Mouse (Mus musculus) G1E (cell line): Measurements from ENCODE around the gene Prokr2. TPM values are rescaled to one million over a fixed set of nuclear protein-coding genes. Genes with fewer than 3 reads are reported as not detected.
A peak's percentile ranks its signal among the peaks of the same experiment; 100 is the strongest.
"Not testable (repeated sequence)": the region's sequence is repeated elsewhere in the genome, so short reads cannot be mapped to it uniquely, and the experiment has no call there.

Source experiments
- ATAC-seq: 2 replicates; pipeline ENCODE4 v1.8.0; 2016; ENCODE audit warnings: mild to moderate bottlenecking; ENCODE audit not compliant: insufficient number of reproducible peaks, poor library complexity, low FRiP score, severe bottlenecking; ENCODE audit errors: extremely low read depth
- DNase-seq: peaks from one replicate; pipeline ENCODE4 v3.0.0; 2012; ENCODE audit warnings: low spot score
- H3K27me3 ChIP-seq: 2 replicates; pipeline ENCODE4 v1.6.1; 2012; ENCODE audit warnings: mild to moderate bottlenecking, low read length, inconsistent platforms; ENCODE audit not compliant: insufficient read depth
- H3K36me3 ChIP-seq: replicated peaks from 2 replicates; pipeline ENCODE3; 2012; ENCODE audit warnings: mild to moderate bottlenecking, inconsistent platforms
- H3K4me1 ChIP-seq: 2 replicates; pipeline ENCODE4 v1.6.1; 2012; ENCODE audit warnings: low read depth, low read length, inconsistent platforms, mixed read lengths; ENCODE audit not compliant: insufficient read depth
- H3K4me3 ChIP-seq: 2 replicates; pipeline ENCODE4 v1.5.1; 2012; ENCODE audit warnings: low read depth, mild to moderate bottlenecking, inconsistent platforms, low read length, moderate library complexity, mixed read lengths
- H3K9me3 ChIP-seq: replicated peaks from 2 replicates; pipeline ENCODE4 v1.6.1; 2012; ENCODE audit warnings: inconsistent platforms
- CTCF ChIP-seq: IDR thresholded peaks from 2 replicates; pipeline ENCODE4 v1.5.1; 2012; ENCODE audit warnings: low read depth, low read length, inconsistent platforms, mixed read lengths
- GATA1 ChIP-seq: IDR thresholded peaks from 2 replicates; pipeline ENCODE4 v1.6.1; 2012; ENCODE audit warnings: borderline replicate concordance, low read length, inconsistent platforms, mixed read lengths
- GATA2 ChIP-seq: IDR thresholded peaks from 2 replicates; pipeline ENCODE4 v1.6.1; 2012; ENCODE audit warnings: low read depth, low read length, inconsistent platforms, borderline replicate concordance
- POLR2AphosphoS5 ChIP-seq: IDR thresholded peaks from 2 replicates; pipeline ENCODE4 v1.6.1; 2012; ENCODE audit warnings: low read depth, low read length, inconsistent platforms; ENCODE audit not compliant: insufficient replicate concordance
- TAL1 ChIP-seq: conservative IDR thresholded peaks from 2 replicates; pipeline ENCODE4 v1.6.1; 2012; ENCODE audit warnings: low read depth, low read length, inconsistent platforms, mixed read lengths
- polyA plus RNA-seq: library from polyadenylated mRNA; stranded (reverse); fragments of >175 nt; gene quantifications from 2 replicates; pipeline ENCODE4 v1.2.3, GENCODE M21; 2012
- total RNA-seq, 2 experiments: library from RNA; stranded (forward) in 1 of 2; stranded (reverse) in 1 of 2; fragments of 200-1000 nt in 1 of 2; fragments of >200 nt in 1 of 2; fragmentation: Nextera tagmentation in 1 of 2; gene quantifications; 2 replicates each; pipeline ENCODE4 v1.2.3; 2014 to 2017

Prokr2 gene
- total and polyA plus RNA-seq, 3 experiments = 0.22 TPM; not detected in 2

GRCm38 (mm10) chr2:132317178-132317577, 68.1 kb downstream of the Prokr2 start:
- Histone ChIP-seq H3K9me3 (no peaks in the 10 kb centered on the region), H3K27me3 (peaks cover 6% of the 10 kb centered on the region; the same call in 1 of the 2 replicates), H3K4me1 (no peaks in the 10 kb centered on the region), H3K4me3 (no peak overlapping the region), H3K36me3 (peaks cover 1% of the 10 kb centered on the region)
- ATAC-seq (no peak), DNase-seq (no peak)
- TF ChIP-seq POLR2AphosphoS5 = no peak
- TF ChIP-seq GATA1 = no peak

GRCm38 (mm10) chr2:132316041-132316808, 69.0 kb downstream of the Prokr2 start:
- peak; percentile 34 for DNase-seq

GRCm38 (mm10) chr2:132314057-132314456, 71.2 kb downstream of the Prokr2 start:
- H3K4me3 ChIP-seq, H3K9me3 ChIP-seq, H3K27me3 ChIP-seq, ATAC-seq, DNase-seq: not testable (repeated sequence)
- Histone ChIP-seq H3K4me1 (peaks cover 10% of the 10 kb centered on the region), H3K36me3 (peaks cover 30% of the 10 kb centered on the region)

More at GRCm38 (mm10) chr2:132316041-132316808, 69.0 kb downstream of the Prokr2 start:
- Histone ChIP-seq H3K9me3 (no peaks in the 10 kb centered on the region), H3K4me1 (no peaks in the 10 kb centered on the region), H3K36me3 (peaks cover 8% of the 10 kb centered on the region), H3K4me3 (no peak overlapping the region), H3K27me3 (peaks cover 6% of the 10 kb centered on the region; the same call in 1 of the 2 replicates)
- TF ChIP-seq TAL1 (no peak), POLR2AphosphoS5 (no peak), CTCF (peak; percentile 84), GATA1 (no peak)
- peak; percentile 67 for ATAC-seq

- no peak for TF ChIP-seq GATA2
- no peak for TF ChIP-seq CTCF
- TF ChIP-seq TAL1 = no peak
- TF ChIP-seq POLR2AphosphoS5 = no peak
- no peak for TF ChIP-seq GATA1
- ATAC-seq (no peak), DNase-seq (no peak)
- Histone ChIP-seq H3K36me3 (peaks cover 34% of the 10 kb centered on the region), H3K4me1 (peaks cover 15% of the 10 kb centered on the region), H3K9me3 (no peaks in the 10 kb centered on the region), H3K4me3 (no peak overlapping the region), H3K27me3 (no peaks in the 10 kb centered on the region)
Measured at GRCm38 (mm10) chr2:132313568-132313967, 71.7 kb downstream of the Prokr2 start.

GRCm38 (mm10) chr2:132312616-132313015, 72.6 kb downstream of the Prokr2 start:
- Histone ChIP-seq H3K4me1 (peaks cover 18% of the 10 kb centered on the region), H3K36me3 (peaks cover 44% of the 10 kb centered on the region), H3K9me3 (no peaks in the 10 kb centered on the region), H3K27me3 (no peaks in the 10 kb centered on the region), H3K4me3 (no peak overlapping the region)
- ATAC-seq (no peak), DNase-seq (no peak)
- TF ChIP-seq GATA1 (no peak), CTCF (no peak), TAL1 (no peak), GATA2 (no peak), POLR2AphosphoS5 (no peak)

GRCm38 (mm10) chr2:132309398-132309930, 75.8 kb downstream of the Prokr2 start:
- no peak for TF ChIP-seq TAL1
- TF ChIP-seq GATA2 = no peak
- no peak for TF ChIP-seq GATA1
- no peak for TF ChIP-seq CTCF
- TF ChIP-seq POLR2AphosphoS5 = no peak
- ATAC-seq = peak; percentile 30; the same call in 1 of the 2 replicates
- Histone ChIP-seq H3K4me3 (no peak overlapping the region), H3K4me1 (peaks cover 32% of the 10 kb centered on the region), H3K9me3 (no peaks in the 10 kb centered on the region), H3K27me3 (no peaks in the 10 kb centered on the region), H3K36me3 (peaks cover 75% of the 10 kb centered on the region)
- no peak for DNase-seq
